Mouse (Mus musculus) activated CD4-positive, CD25-positive, alpha-beta regulatory T cell, adult 4 months (primary cell): ENCODE measurements at regions not wholly inside any gene's neighbourhood (a gene's known extent, or its start where the extent isn't known, plus 50 kb on each side); places are given as distances from the start of the nearest gene placed in this dataset.

Experiments
- ATAC-seq: one replicate; pipeline ENCODE4 v1.8.0; 2017

- ATAC-seq, result no peak
These were observed 109.1 kb downstream of the 2410131K14Rik start for GRCm38 (mm10) chr5:118354127-118354526.

- no peak for ATAC-seq
These were observed 109.8 kb downstream of the 2410131K14Rik start for GRCm38 (mm10) chr5:118354871-118355270.

- no peak for ATAC-seq
These were observed 110.3 kb downstream of the 2410131K14Rik start for GRCm38 (mm10) chr5:118355287-118355686.

GRCm38 (mm10) chr5:118355691-118356337 is 110.8 kb downstream of the 2410131K14Rik start:
- ATAC-seq, result no peak

- peak; percentile 67 for ATAC-seq
These were observed 114.8 kb downstream of the 2410131K14Rik start for GRCm38 (mm10) chr5:118359646-118360373.

- no peak for ATAC-seq
These were observed 115.5 kb downstream of the 2410131K14Rik start for GRCm38 (mm10) chr5:118360374-118361064.

- ATAC-seq, result no peak
These were observed 116.3 kb downstream of the 2410131K14Rik start for GRCm38 (mm10) chr5:118361133-118361852.

GRCm38 (mm10) chr5:118361853-118362406 is 116.9 kb downstream of the 2410131K14Rik start:
- peak; percentile 53 for ATAC-seq

GRCm38 (mm10) chr5:118362738-118363137 is 117.7 kb downstream of the 2410131K14Rik start:
- no peak for ATAC-seq

- no peak for ATAC-seq
These were observed 118.1 kb downstream of the 2410131K14Rik start for GRCm38 (mm10) chr5:118363154-118363553.

GRCm38 (mm10) chr5:118364646-118365045 is 119.6 kb downstream of the 2410131K14Rik start:
- no peak for ATAC-seq

GRCm38 (mm10) chr5:118365196-118365595 is 120.2 kb downstream of the 2410131K14Rik start:
- no peak for ATAC-seq

GRCm38 (mm10) chr5:118365651-118366050 is 120.6 kb downstream of the 2410131K14Rik start:
- ATAC-seq, result no peak

- ATAC-seq, result no peak
These were observed 122.0 kb downstream of the 2410131K14Rik start for GRCm38 (mm10) chr5:118367047-118367446.

- ATAC-seq, result no peak
These were observed 128.6 kb downstream of the 2410131K14Rik start for GRCm38 (mm10) chr5:118373581-118373981.

GRCm38 (mm10) chr5:118374968-118375367 is 129.9 kb downstream of the 2410131K14Rik start:
- no peak for ATAC-seq

GRCm38 (mm10) chr5:118375916-118376315 is 130.9 kb downstream of the 2410131K14Rik start:
- ATAC-seq, result peak; percentile 55

- no peak for ATAC-seq
These were observed 131.5 kb downstream of the 2410131K14Rik start for GRCm38 (mm10) chr5:118376478-118376877.

GRCm38 (mm10) chr5:118377402-118377848 is 132.4 kb downstream of the 2410131K14Rik start:
- no peak for ATAC-seq

GRCm38 (mm10) chr5:118379245-118380051 is 134.4 kb downstream of the 2410131K14Rik start:
- ATAC-seq, result no peak

- ATAC-seq, result no peak
These were observed 135.0 kb downstream of the 2410131K14Rik start for GRCm38 (mm10) chr5:118380052-118380421.
